Mouse (Mus musculus) neural tube, embryonic 13.5 days (tissue): Measurements from ENCODE around the gene Efemp2. TPM values are rescaled to one million over a fixed set of nuclear protein-coding genes. Genes with fewer than 3 reads are reported as not detected.

Source experiments
- ATAC-seq: fragments of 200-750 bp; cut with Nextera tagmentation; 2 replicates; pipeline ENCODE4 v1.8.0; 2017; ENCODE audit warnings: low read depth, mild to moderate bottlenecking, moderate TSS enrichment, moderate library complexity
- H3K27ac ChIP-seq: fragments of 300-500 bp; sonication (generic); replicated peaks from 2 replicates; pipeline ENCODE4 v1.5.1; 2015; ENCODE audit warnings: moderate library complexity, mild to moderate bottlenecking, inconsistent platforms
- H3K27me3 ChIP-seq: fragments of 300-500 bp; sonication (generic); 2 replicates; pipeline ENCODE4 v1.6.1; 2015; ENCODE audit warnings: mild to moderate bottlenecking, inconsistent platforms
- H3K36me3 ChIP-seq: fragments of 300-500 bp; sonication (generic); 2 replicates; pipeline ENCODE4 v1.6.1; 2015; ENCODE audit warnings: mild to moderate bottlenecking, inconsistent platforms
- H3K4me1 ChIP-seq: fragments of 300-500 bp; sonication (generic); replicated peaks from 2 replicates; pipeline ENCODE4 v1.6.1; 2015; ENCODE audit warnings: inconsistent platforms
- H3K4me2 ChIP-seq: fragments of 300-500 bp; sonication (generic); 2 replicates; pipeline ENCODE4 v1.6.1; 2015; ENCODE audit warnings: inconsistent platforms, mild to moderate bottlenecking, moderate library complexity
- H3K4me3 ChIP-seq: fragments of 300-500 bp; sonication (generic); 2 replicates; pipeline ENCODE4 v1.5.1; 2015; ENCODE audit warnings: mild to moderate bottlenecking, inconsistent platforms
- H3K9ac ChIP-seq: fragments of 300-500 bp; sonication (generic); 2 replicates; pipeline ENCODE4 v1.6.1; 2015; ENCODE audit warnings: moderate library complexity, mild to moderate bottlenecking, inconsistent platforms
- H3K9me3 ChIP-seq: fragments of 300-500 bp; sonication (generic); 2 replicates; pipeline ENCODE4 v1.6.1; 2016; ENCODE audit warnings: inconsistent platforms
- WGBS: fragments of 180-500 bp; shearing (Covaris S2); methylation state at CpG from one replicate; pipeline ENCODE4 v1.1.7; 2015; 5-methylcytosine and 5-hydroxymethylcytosine counted together
- polyA plus RNA-seq: library from polyadenylated mRNA; unstranded; fragments of >200 nt; fragmentation: Nextera tagmentation; extraction: Ambion mirVana; gene quantifications from 2 replicates; pipeline ENCODE4 v1.2.1, GENCODE M21; 2015

The Efemp2 gene
- polyA plus RNA-seq, 1 experiment from 2014 or later = 56.9 TPM

DNA sequence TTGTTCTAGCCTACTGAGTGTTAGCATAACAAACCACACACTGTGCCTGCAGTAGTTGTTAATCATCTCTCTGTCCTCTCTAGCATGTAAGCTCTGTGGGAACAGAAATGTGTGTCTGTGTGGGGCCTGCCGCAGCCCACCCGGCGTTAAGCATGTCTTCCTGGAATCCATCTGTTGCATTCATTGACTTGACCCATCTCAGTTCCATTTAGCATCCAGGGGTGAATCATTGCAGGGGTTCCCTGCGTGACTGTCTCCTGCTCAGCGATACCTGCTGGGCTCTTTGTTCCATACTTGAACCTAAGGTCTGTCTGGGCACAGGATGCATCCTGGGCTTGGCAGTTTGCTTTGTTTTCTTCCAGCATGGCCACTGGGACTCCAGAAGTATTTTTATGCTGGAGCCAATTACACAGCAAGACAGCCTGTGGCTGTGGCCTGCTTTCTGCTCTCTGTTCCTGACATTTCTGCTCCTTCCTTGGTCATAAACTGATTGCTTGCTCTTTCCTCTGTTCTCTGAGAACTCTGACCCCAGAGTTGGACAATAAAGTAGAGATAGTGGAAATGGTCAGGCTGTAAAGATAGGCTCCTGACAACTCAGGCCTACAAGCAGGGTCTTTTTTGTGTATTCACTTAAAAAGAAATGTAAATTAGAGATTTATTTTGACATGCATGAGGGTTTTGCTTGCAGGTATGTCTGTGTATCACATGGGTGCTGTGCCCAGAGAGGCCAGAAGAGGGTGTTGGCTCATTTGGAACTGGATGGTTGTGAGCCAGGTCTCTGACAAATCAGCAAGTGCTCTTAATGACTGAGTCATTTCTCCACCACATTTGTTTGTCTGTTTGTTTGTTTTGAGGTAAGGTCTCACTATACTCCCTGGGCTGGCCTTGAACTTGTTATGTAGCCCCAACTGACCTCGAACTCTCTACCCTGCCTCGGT, 42.4 kb downstream of the Efemp2 start:
- 74% methylated on average over 7 of the region's 7 CpGs for WGBS
- no peak overlapping the region for H3K9ac ChIP-seq
- no peak overlapping the region for H3K4me3 ChIP-seq
- H3K4me2 ChIP-seq = no peak overlapping the region
- H3K36me3 ChIP-seq = no peaks in the 10 kb centered on the region
- H3K4me1 ChIP-seq = peaks cover 12% of the 10 kb centered on the region
- no peak overlapping the region for H3K27ac ChIP-seq
- no peak for ATAC-seq
- no peaks in the 10 kb centered on the region for H3K27me3 ChIP-seq
- no peaks in the 10 kb centered on the region for H3K9me3 ChIP-seq

DNA sequence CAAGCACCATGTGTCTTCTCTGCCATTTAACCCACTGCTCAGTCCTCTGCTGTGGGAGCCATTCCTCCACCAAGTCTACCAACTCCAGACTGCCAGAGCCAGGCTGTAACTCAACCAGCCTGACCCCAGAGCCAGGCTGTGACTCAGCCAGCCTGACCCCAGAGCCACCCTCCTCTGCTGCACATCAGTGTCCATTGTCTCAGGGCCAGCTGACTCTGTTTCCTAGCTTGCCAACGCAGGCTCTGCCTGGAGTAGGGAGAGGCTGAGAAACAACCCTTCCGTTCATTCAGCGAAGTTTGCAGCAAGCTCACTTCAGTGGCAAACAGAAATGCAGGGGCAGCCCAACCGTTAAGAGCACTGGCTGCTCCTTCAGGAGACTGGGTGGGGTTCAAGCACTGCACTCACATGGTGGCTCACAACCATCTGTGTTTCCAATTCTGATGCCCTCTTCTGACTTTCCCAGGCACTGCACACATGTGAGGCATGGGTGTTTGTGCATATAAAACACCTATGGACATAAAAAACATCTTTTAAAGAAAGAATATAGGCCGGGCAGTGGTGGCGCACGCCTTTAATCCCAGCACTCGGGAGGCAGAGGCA, 43.3 kb downstream of the Efemp2 start:
- H3K4me2 ChIP-seq = no peak overlapping the region
- no peak overlapping the region for H3K4me3 ChIP-seq
- no peak; the same call in 1 of the 2 replicates for ATAC-seq
- H3K27ac ChIP-seq = no peak overlapping the region
- H3K9me3 ChIP-seq = no peaks in the 10 kb centered on the region
- no peak overlapping the region for H3K9ac ChIP-seq
- H3K36me3 ChIP-seq = no peaks in the 10 kb centered on the region
- H3K27me3 ChIP-seq = no peaks in the 10 kb centered on the region
- WGBS = 74% methylated on average over 8 of the region's 8 CpGs
- peaks cover 5% of the 10 kb centered on the region for H3K4me1 ChIP-seq

DNA sequence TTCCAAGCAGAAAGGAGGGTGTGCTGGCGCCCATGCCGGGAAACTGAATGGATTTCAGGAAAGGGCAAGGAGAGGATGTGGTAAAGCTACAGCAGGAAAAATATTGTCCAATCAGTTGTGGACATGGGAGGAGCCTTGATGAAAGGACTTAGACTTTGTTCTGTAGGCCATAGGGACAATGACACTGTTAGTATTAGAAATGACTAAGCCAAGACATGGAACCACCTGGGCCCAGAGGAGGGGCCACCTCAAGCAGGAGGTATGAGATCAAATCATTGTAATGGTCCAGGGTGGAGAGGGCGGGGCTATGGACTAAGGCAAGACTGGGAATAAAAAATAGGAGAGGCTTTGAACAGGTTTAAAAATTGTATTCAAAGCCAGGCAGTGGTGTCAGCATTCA, 45.0 kb downstream of the Efemp2 start:
- ATAC-seq = no peak
- WGBS = 87% methylated on average over 3 of the region's 3 CpGs
- H3K27me3 ChIP-seq = no peaks in the 10 kb centered on the region
- no peak overlapping the region for H3K4me3 ChIP-seq
- no peaks in the 10 kb centered on the region for H3K9me3 ChIP-seq
- no peak overlapping the region for H3K9ac ChIP-seq
- H3K4me1 ChIP-seq = no peaks in the 10 kb centered on the region
- no peak overlapping the region for H3K27ac ChIP-seq
- H3K4me2 ChIP-seq = no peak overlapping the region
- H3K36me3 ChIP-seq = no peaks in the 10 kb centered on the region

DNA sequence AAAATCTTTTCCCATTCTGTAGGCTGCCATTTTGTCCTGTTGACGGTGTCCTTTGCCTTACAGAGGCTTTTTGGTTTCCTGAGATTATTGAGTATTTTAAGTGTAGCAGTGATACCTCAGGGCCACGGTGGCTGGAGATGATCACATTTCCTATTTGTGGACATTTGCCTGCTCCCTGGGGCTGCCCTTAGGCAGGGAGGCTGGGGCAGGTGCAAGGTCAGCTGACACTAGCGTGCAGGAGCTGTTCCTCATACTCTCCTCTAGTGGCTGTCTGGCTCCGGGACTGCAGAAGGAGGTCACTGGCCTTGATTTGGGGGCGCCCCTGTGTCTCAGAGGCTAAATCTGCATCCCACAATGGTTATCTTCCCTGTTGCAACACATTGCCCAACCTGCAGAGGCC, 51.5 kb downstream of the Efemp2 start:
- 75% methylated on average over 5 of the region's 5 CpGs for WGBS
- no peaks in the 10 kb centered on the region for H3K9me3 ChIP-seq
- H3K4me2 ChIP-seq = no peak overlapping the region
- ATAC-seq = no peak
- no peaks in the 10 kb centered on the region for H3K36me3 ChIP-seq
- H3K27me3 ChIP-seq = no peaks in the 10 kb centered on the region; the same call in 1 of the 2 replicates
- H3K4me1 ChIP-seq = peaks cover 14% of the 10 kb centered on the region
- no peak overlapping the region for H3K27ac ChIP-seq
- no peak overlapping the region for H3K4me3 ChIP-seq
- H3K9ac ChIP-seq = no peak overlapping the region

DNA sequence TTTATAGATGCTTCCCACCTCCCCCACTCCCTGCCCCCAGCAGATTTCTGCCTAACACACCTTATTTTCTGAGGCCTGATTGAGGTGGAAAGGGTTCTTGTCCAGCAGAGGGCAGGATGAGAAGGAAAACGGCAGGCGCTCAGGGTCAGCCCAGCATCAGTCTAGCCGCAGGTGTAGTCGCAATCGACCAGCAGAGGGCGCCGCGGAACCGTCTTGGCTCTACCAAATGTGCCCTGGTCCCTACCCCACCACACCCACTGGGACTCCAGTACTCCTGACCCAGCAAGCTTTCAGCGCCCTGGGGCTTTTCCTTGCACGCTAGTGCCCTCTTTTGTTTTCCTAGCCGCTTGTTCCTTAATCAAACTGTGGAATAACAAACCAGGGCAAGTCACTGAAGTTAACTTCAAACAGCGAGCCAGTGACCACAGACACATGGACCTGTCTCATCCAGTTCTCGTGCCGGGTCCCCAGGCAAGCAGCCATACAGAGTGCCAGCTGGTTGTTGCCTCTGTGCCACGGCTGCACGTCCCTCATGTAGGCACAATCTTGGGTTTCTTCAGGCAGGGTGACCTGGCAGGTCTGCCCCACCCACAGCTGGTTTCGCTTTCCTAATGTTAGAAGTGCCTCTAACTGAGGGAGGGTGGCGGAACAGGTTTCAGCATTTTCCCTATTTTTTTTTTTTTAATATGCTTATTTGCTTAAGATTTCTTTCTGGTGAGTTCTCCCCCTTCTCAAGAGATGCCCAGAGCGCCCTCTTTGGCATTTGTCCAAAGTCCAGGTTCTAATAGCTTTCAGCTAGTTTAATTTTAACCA, 55.8 kb downstream of the Efemp2 start:
- ATAC-seq = peak; percentile 93
- Histone ChIP-seq H3K36me3 (no peaks in the 10 kb centered on the region), H3K9me3 (no peaks in the 10 kb centered on the region), H3K27me3 (peaks cover 20% of the 10 kb centered on the region), H3K4me1 (peaks cover 18% of the 10 kb centered on the region), H3K27ac (no peak overlapping the region), H3K9ac (no peak overlapping the region), H3K4me3 (no peak overlapping the region; the same call in 1 of the 2 replicates), H3K4me2 (peak overlapping the region; percentile 38)
- 16% methylated on average over 20 of the region's 20 CpGs for WGBS

GRCm38 (mm10) chr19:5530138-5530524, 56.4 kb downstream of the Efemp2 start:
- Histone ChIP-seq H3K9me3 (no peaks in the 10 kb centered on the region), H3K4me3 (no peak overlapping the region), H3K9ac (no peak overlapping the region), H3K27me3 (peaks cover 21% of the 10 kb centered on the region), H3K4me1 (peaks cover 18% of the 10 kb centered on the region), H3K36me3 (no peaks in the 10 kb centered on the region), H3K27ac (no peak overlapping the region), H3K4me2 (no peak overlapping the region)
- ATAC-seq = no peak
- whole genome bisulfite sequencing = 26% methylated on average over 7 of the region's 7 CpGs

Other genes with a start within 250 kb of the Efemp2 start
- 36.3 and 41.0 TPM in 2 replicates for gene Pacs1, start 200.8 kb upstream of the Efemp2 start, polyA plus RNA-seq
- 344 and 351 TPM in 2 replicates for gene Sf3b2, start 178.5 kb upstream of the Efemp2 start, polyA plus RNA-seq
- gene Gal3st3, start 175.6 kb upstream of the Efemp2 start, polyA plus RNA-seq = 34.1 and 34.6 TPM in 2 replicates
- not detected in 2 replicates for gene Catsper1, start 138.2 kb upstream of the Efemp2 start, polyA plus RNA-seq
- 8.9 and 9.7 TPM in 2 replicates for gene Cst6, start 124.4 kb upstream of the Efemp2 start, polyA plus RNA-seq
- gene Eif1ad, start 107.2 kb upstream of the Efemp2 start, polyA plus RNA-seq = 51.1 and 55.2 TPM in 2 replicates
- 311 and 317 TPM in 2 replicates for gene Banf1, start 106.8 kb upstream of the Efemp2 start, polyA plus RNA-seq
- 72.2 and 74.8 TPM in 2 replicates for gene Sart1, start 85.3 kb upstream of the Efemp2 start, polyA plus RNA-seq
- gene Tsga10ip, start 71.4 kb upstream of the Efemp2 start, polyA plus RNA-seq = 0.20 TPM in 1 of 2 replicates, not detected in the other
- gene Drap1, start 49.0 kb upstream of the Efemp2 start, polyA plus RNA-seq = 318 and 326 TPM in 2 replicates
- gene AI837181, start 48.8 kb upstream of the Efemp2 start, polyA plus RNA-seq = 69.5 and 75.5 TPM in 2 replicates
- gene Fosl1, start 26.4 kb upstream of the Efemp2 start, polyA plus RNA-seq = 0.59 TPM in 1 of 2 replicates, not detected in the other
- 10.7 and 11.1 TPM in 2 replicates for gene Ccdc85b, start 16.1 kb upstream of the Efemp2 start, polyA plus RNA-seq
- 163 and 164 TPM in 2 replicates for gene Fibp, start 13.3 kb upstream of the Efemp2 start, polyA plus RNA-seq
- 3.2 and 5.6 TPM in 2 replicates for gene Ctsw, start 5.4 kb upstream of the Efemp2 start, polyA plus RNA-seq
- gene Mus81, start 14.4 kb downstream of the Efemp2 start, polyA plus RNA-seq = 40.4 and 43.2 TPM in 2 replicates
- 3,494 and 3,643 TPM in 2 replicates for gene Cfl1, start 16.5 kb downstream of the Efemp2 start, polyA plus RNA-seq
- gene 1700020D05Rik, start 29.8 kb downstream of the Efemp2 start, polyA plus RNA-seq = not detected in 2 replicates
- gene Snx32, start 36.6 kb downstream of the Efemp2 start, polyA plus RNA-seq = 69.9 and 74.3 TPM in 2 replicates
- 0.11 TPM in 1 of 2 replicates, not detected in the other for gene Ovol1, start 86.7 kb downstream of the Efemp2 start, polyA plus RNA-seq
- 2.9 and 3.5 TPM in 2 replicates for gene Ap5b1, start 94.1 kb downstream of the Efemp2 start, polyA plus RNA-seq
- 79.2 and 87.8 TPM in 2 replicates for gene Rnaseh2c, start 127.9 kb downstream of the Efemp2 start, polyA plus RNA-seq
- gene Kat5, start 136.3 kb downstream of the Efemp2 start, polyA plus RNA-seq = 72.3 and 77.2 TPM in 2 replicates
- gene Rela, start 163.5 kb downstream of the Efemp2 start, polyA plus RNA-seq = 33.8 and 36.5 TPM in 2 replicates
- 19.1 and 19.8 TPM in 2 replicates for gene Sipa1, start 189.8 kb downstream of the Efemp2 start, polyA plus RNA-seq
- 17.4 and 18.0 TPM in 2 replicates for gene Map3k11, start 214.8 kb downstream of the Efemp2 start, polyA plus RNA-seq
- gene Pcnx3, start 215.0 kb downstream of the Efemp2 start, polyA plus RNA-seq = 23.0 TPM in 2 replicates
- gene Kcnk7, start 230.4 kb downstream of the Efemp2 start, polyA plus RNA-seq = not detected in 2 replicates